Mouse (Mus musculus) thymus, adult 2 months (tissue): Measurements from ENCODE around the gene Slc12a3.

ENCODE experiments used
- CTCF ChIP-seq: fragments of 200-500 bp; IDR thresholded peaks from 2 replicates; pipeline ENCODE4 v1.5.1; 2012; ENCODE audit warnings: mild to moderate bottlenecking, control low read depth, low read length, moderate library complexity, borderline replicate concordance; ENCODE audit not compliant: control insufficient read depth, poor library complexity, insufficient read depth; ENCODE audit errors: extremely low read depth
- POLR2A ChIP-seq: fragments of 200-500 bp; IDR thresholded peaks from 2 replicates; pipeline ENCODE4 v1.6.1; 2012; ENCODE audit warnings: mild to moderate bottlenecking, low read length, control low read depth, moderate library complexity; ENCODE audit not compliant: control insufficient read depth, poor library complexity, insufficient read depth; ENCODE audit errors: extremely low read depth

- TF ChIP-seq CTCF = no peak
- TF ChIP-seq POLR2A = no peak
Measured at GRCm38 (mm10) chr8:94392147-94392546, 63.1 kb downstream of the Slc12a3 start.
